Mouse (Mus musculus) CH12.LX (cell line): ENCODE measurements at regions not wholly inside any gene's neighbourhood (a gene's known extent, or its start where the extent isn't known, plus 50 kb on each side); places are given as distances from the start of the nearest gene placed in this dataset.

Experiments used
- DNase-seq: peaks from one replicate; pipeline ENCODE4 v3.0.0-alpha.2; 2013; ENCODE audit errors: extremely low read depth
- H3K27ac ChIP-seq: 2 replicates; pipeline ENCODE4 v1.5.1; 2012; ENCODE audit warnings: low read depth, mild to moderate bottlenecking, control low read depth, moderate library complexity; ENCODE audit not compliant: insufficient read depth
- H3K27me3 ChIP-seq: replicated peaks from 2 replicates; pipeline ENCODE3; 2012; ENCODE audit warnings: inconsistent platforms
- H3K36me3 ChIP-seq, 2 experiments: replicated peaks in 1 of 2; 2 replicates each; pipeline versions ENCODE3 to v1.6.1; 2012; ENCODE audit warnings: inconsistent platforms in 1 of 2, low read length in 1 of 2, mild to moderate bottlenecking in 1 of 2, mixed read lengths in 1 of 2, moderate library complexity in 1 of 2; ENCODE audit not compliant: control insufficient read depth in 1 of 2, insufficient read depth in 1 of 2
- H3K4me1 ChIP-seq, 2 experiments: 2 replicates each; pipeline ENCODE4 v1.6.1; 2012; ENCODE audit warnings: inconsistent platforms in 1 of 2, moderate library complexity in 1 of 2; ENCODE audit not compliant: insufficient read depth in 2 of 2, control insufficient read depth in 1 of 2
- H3K4me2 ChIP-seq: 2 replicates; pipeline ENCODE4 v1.6.1; 2012; ENCODE audit warnings: low read depth, mild to moderate bottlenecking, control low read depth; ENCODE audit not compliant: poor library complexity, insufficient read depth, severe bottlenecking
- H3K4me3 ChIP-seq, 3 experiments: fragments of 150-350 bp in 1 of 3; sonication (generic) in 1 of 3; replicated peaks in 1 of 3; 2 replicates each; pipeline versions ENCODE3 to v1.5.1; 2011 to 2012; ENCODE audit warnings: low read depth in 2 of 3, low read length in 2 of 3, mild to moderate bottlenecking in 2 of 3, moderate library complexity in 2 of 3, control low read depth in 1 of 3, improper control_type of control experiment in 1 of 3, inconsistent platforms in 1 of 3, mixed read lengths in 1 of 3; ENCODE audit not compliant: poor library complexity in 1 of 3
- H3K79me2 ChIP-seq: replicated peaks from 2 replicates; pipeline ENCODE4 v1.6.1; 2012; ENCODE audit warnings: mild to moderate bottlenecking, moderate library complexity; ENCODE audit not compliant: control insufficient read depth, poor library complexity, insufficient read depth, severe bottlenecking; ENCODE audit errors: extremely low read depth
- H3K9ac ChIP-seq: 2 replicates; pipeline ENCODE4 v1.6.1; 2012; ENCODE audit warnings: low read depth, mild to moderate bottlenecking, control low read depth, moderate library complexity; ENCODE audit not compliant: insufficient read depth
- H3K9me3 ChIP-seq: replicated peaks from 2 replicates; pipeline ENCODE3; 2012; ENCODE audit warnings: low read length, inconsistent platforms, mixed read lengths
- CHD1 ChIP-seq: IDR thresholded peaks from 2 replicates; pipeline ENCODE4 v1.6.1; 2012; ENCODE audit warnings: low read depth, low read length, improper control_type of control experiment, inconsistent platforms
- E2F4 ChIP-seq: IDR thresholded peaks from 2 replicates; pipeline ENCODE4 v1.6.1; 2011; ENCODE audit warnings: low read depth, low read length, improper control_type of control experiment; ENCODE audit not compliant: insufficient replicate concordance
- EP300 ChIP-seq: IDR thresholded peaks from 2 replicates; pipeline ENCODE4 v1.6.1; 2011; ENCODE audit warnings: low read length, improper control_type of control experiment
- GABPA ChIP-seq: IDR thresholded peaks from 2 replicates; pipeline ENCODE4 v1.6.1; 2012; ENCODE audit warnings: low read depth, low read length, improper control_type of control experiment, inconsistent platforms; ENCODE audit not compliant: insufficient replicate concordance
- HCFC1 ChIP-seq: IDR thresholded peaks from 2 replicates; pipeline ENCODE4 v1.6.1; 2012; ENCODE audit warnings: low read depth, mild to moderate bottlenecking, inconsistent platforms, low read length, improper control_type of control experiment
- JUN ChIP-seq: IDR thresholded peaks from 2 replicates; pipeline ENCODE4 v1.6.1; 2011; ENCODE audit warnings: low read depth, mild to moderate bottlenecking, low read length, improper control_type of control experiment, moderate library complexity; ENCODE audit not compliant: insufficient read depth
- JUND ChIP-seq: conservative IDR thresholded peaks from 2 replicates; pipeline ENCODE4 v1.6.1; 2011; ENCODE audit warnings: low read depth, low read length, improper control_type of control experiment
- MAFK ChIP-seq: IDR thresholded peaks from 2 replicates; pipeline ENCODE4 v1.6.1; 2011; ENCODE audit warnings: low read length, improper control_type of control experiment; ENCODE audit not compliant: insufficient replicate concordance
- MEF2A ChIP-seq: IDR thresholded peaks from 2 replicates; pipeline ENCODE4 v1.6.1; 2014; ENCODE audit warnings: low read depth, mild to moderate bottlenecking, inconsistent platforms, low read length, improper control_type of control experiment, borderline replicate concordance
- MYC ChIP-seq: IDR thresholded peaks from 2 replicates; pipeline ENCODE4 v1.6.1; 2011; ENCODE audit warnings: low read depth, mild to moderate bottlenecking, improper control_type of control experiment, low read length
- NELFE ChIP-seq: IDR thresholded peaks from 2 replicates; pipeline ENCODE4 v1.6.1; 2011; ENCODE audit warnings: low read depth, low read length, improper control_type of control experiment
- PAX5 ChIP-seq: IDR thresholded peaks from 2 replicates; pipeline ENCODE4 v1.6.1; 2012; ENCODE audit warnings: low read length, inconsistent platforms, mixed read lengths
- POLR2A ChIP-seq: IDR thresholded peaks from 2 replicates; pipeline ENCODE4 v1.6.1; 2011; ENCODE audit warnings: low read depth, mild to moderate bottlenecking, improper control_type of control experiment, low read length
- RAD21 ChIP-seq: IDR thresholded peaks from 2 replicates; pipeline ENCODE4 v1.6.1; 2011; ENCODE audit warnings: low read depth, mild to moderate bottlenecking, low read length, improper control_type of control experiment, moderate library complexity
- RCOR1 ChIP-seq: conservative IDR thresholded peaks from 2 replicates; pipeline ENCODE4 v1.6.1; 2012; ENCODE audit warnings: low read depth, mild to moderate bottlenecking, inconsistent platforms, low read length, improper control_type of control experiment
- SIN3A ChIP-seq: IDR thresholded peaks from 2 replicates; pipeline ENCODE4 v1.6.1; 2012; ENCODE audit warnings: low read length, improper control_type of control experiment, inconsistent platforms
- USF1 ChIP-seq: IDR thresholded peaks from 2 replicates; pipeline ENCODE4 v1.6.1; 2014; ENCODE audit warnings: low read depth, mild to moderate bottlenecking, inconsistent platforms, low read length, improper control_type of control experiment
- USF2 ChIP-seq: conservative IDR thresholded peaks from 2 replicates; pipeline ENCODE4 v1.6.1; 2011; ENCODE audit warnings: low read depth, low read length, improper control_type of control experiment
- dilution Hi-C: fragments of 300-500 bp; cut with MboI; formaldehyde crosslinking; loops from 2 replicates; pipeline ENCODE4 v1.14.3; 2020; ENCODE audit warnings: low sequenced_read_pairs; ENCODE audit not compliant: extremely low pct_unique_long_range_greater_than_20kb, extremely low pct_ligation_motif_present
- in situ Hi-C: fragments of 300-500 bp; cut with MboI; formaldehyde crosslinking; loops from 3 replicates; pipeline ENCODE4 v1.14.3; 2019; ENCODE audit warnings: low sequenced_read_pairs, low pct_ligation_motif_present, low pct_unique_long_range_greater_than_20kb, mixed read lengths

DNA sequence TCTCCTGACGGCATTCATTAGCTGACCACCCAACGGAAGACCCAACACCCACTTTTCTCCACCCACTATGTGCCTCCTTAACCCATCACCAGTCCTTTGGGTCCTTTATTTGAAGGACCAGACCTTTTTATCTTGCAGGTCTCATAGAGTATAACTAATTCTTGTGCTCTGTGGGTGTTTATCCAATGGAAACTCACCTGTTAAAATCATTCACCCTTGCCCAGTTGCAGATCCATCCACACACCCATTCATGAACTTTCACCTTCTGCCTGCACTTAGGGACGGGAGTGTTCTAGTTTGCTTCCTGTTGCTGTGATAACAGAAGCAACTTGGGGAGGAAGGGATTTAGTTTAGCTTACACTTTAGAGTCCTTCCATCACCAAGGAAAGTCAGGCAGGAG is 339.0 kb downstream of the Sorl1 start:
- Histone ChIP-seq H3K9ac (no peak overlapping the region), H3K79me2 (no peaks in the 10 kb centered on the region), H3K4me1 (no peaks in the 10 kb centered on the region), H3K27ac (no peak overlapping the region), H3K4me3 (no peak overlapping the region), H3K36me3 (no peaks in the 10 kb centered on the region), H3K27me3 (no peaks in the 10 kb centered on the region), H3K9me3 (peaks cover 3% of the 10 kb centered on the region), H3K4me2 (no peak overlapping the region)
- no peak for DNase-seq
- in situ Hi-C loops = no loop called here
- dilution Hi-C loops = no loop called here
- no peak for TF ChIP-seq JUND
- TF ChIP-seq NELFE = no peak
- no peak for TF ChIP-seq GABPA
- TF ChIP-seq MAFK = no peak
- TF ChIP-seq MYC = no peak
- no peak for TF ChIP-seq RCOR1
- TF ChIP-seq PAX5 = no peak

GRCm38 (mm10) chr9:41772281-41772902 is 351.7 kb downstream of the Sorl1 start:
- H3K79me2 ChIP-seq = no peaks in the 10 kb centered on the region
- H3K9me3 ChIP-seq = no peaks in the 10 kb centered on the region
- TF ChIP-seq USF1 = no peak
- TF ChIP-seq GABPA = no peak
- TF ChIP-seq SIN3A = no peak
- TF ChIP-seq EP300 = no peak
- TF ChIP-seq PAX5 = no peak
- no peak for TF ChIP-seq MAFK
- TF ChIP-seq MYC = no peak
- TF ChIP-seq CHD1 = no peak
- TF ChIP-seq MEF2A = no peak
- no peak for TF ChIP-seq USF2
- TF ChIP-seq E2F4 = no peak
- TF ChIP-seq, all 38 proteins: peak for 0
- Histone ChIP-seq H3K27me3 (no peaks in the 10 kb centered on the region), H3K27ac (no peak overlapping the region), H3K36me3 (no peaks in the 10 kb centered on the region), H3K4me1 (no peaks in the 10 kb centered on the region), H3K4me3 (no peak overlapping the region), H3K9ac (no peak overlapping the region), H3K4me2 (no peak overlapping the region)
- DNase-seq = no peak
- dilution Hi-C loops (no loop called here), in situ Hi-C loops (no loop called here)

GRCm38 (mm10) chr9:41771276-41771675 is 352.8 kb downstream of the Sorl1 start:
- H3K4me3 ChIP-seq = no peak overlapping the region
- in situ Hi-C loops = no loop called here
- TF ChIP-seq MYC (no peak), HCFC1 (no peak), USF2 (no peak), POLR2A (no peak), USF1 (no peak), JUND (no peak), RAD21 (no peak), JUN (no peak), E2F4 (no peak), GABPA (no peak), CHD1 (no peak), SIN3A (no peak)
- dilution Hi-C loops = no loop called here
- H3K9ac ChIP-seq = no peak overlapping the region
- H3K4me1 ChIP-seq = no peaks in the 10 kb centered on the region
- no peaks in the 10 kb centered on the region for H3K27me3 ChIP-seq
- DNase-seq = no peak
- H3K36me3 ChIP-seq = no peaks in the 10 kb centered on the region
- no peaks in the 10 kb centered on the region for H3K79me2 ChIP-seq
- no peaks in the 10 kb centered on the region for H3K9me3 ChIP-seq
- no peak overlapping the region for H3K27ac ChIP-seq
- H3K4me2 ChIP-seq = no peak overlapping the region
